Mouse (Mus musculus) induced T-regulatory cell, adult 2 months (primary cell): ENCODE data around the gene Rfxank.

Source experiments
- DNase-seq: peaks from one replicate; pipeline ENCODE4 v3.0.0-alpha.2; 2012; ENCODE audit warnings: low read depth

Rfxank gene

DNA sequence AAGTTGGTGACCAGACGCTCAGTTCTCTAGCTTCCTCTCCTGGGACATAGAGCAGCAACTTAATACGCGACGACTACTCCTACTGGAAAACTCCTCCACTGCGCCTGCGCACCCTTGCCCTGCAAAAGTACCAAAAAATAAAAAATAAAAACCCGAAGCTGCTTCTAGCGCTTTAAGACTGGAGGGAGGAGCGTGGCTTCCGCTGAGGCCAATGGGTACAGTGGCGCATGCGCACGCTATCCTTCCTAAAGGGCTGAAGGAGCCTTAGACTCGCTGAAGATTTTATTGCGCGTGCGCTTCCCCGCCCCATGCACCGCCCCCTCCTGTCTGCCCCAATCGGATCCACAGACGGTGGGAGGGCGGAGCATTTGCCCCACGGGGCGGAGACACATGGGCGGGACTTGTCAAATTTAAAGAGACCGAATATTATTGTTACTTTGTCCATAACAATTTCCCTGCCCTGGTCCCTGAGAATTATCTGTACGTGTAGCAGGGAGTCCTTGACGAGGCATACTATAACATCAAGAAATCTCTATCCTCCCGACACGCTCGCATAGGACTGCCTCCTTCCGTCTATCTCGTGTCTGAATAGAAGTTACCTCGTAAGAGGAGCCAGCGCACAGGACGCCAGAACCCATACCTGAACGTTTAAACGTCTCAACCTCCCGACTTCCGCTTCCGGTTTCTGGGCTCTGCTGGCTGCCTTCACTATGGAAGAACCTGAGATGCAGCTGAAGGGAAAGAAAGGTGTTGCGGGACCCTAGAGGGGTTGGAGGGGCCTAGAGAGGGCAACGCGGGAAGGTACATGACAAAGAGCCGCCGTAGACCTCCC is at the start of gene Rfxank, which contains the start of the genes Borcs8 and Mef2b:
Rfxank (minus strand) TSS at position 129 of the 832 bp plus-strand sequence.
Borcs8 (plus strand) TSS at position 474 of the 832 bp plus-strand sequence.
Mef2b (plus strand) TSS at position 686 of the 832 bp plus-strand sequence.
- DNase-seq = peak; percentile 100

DNA sequence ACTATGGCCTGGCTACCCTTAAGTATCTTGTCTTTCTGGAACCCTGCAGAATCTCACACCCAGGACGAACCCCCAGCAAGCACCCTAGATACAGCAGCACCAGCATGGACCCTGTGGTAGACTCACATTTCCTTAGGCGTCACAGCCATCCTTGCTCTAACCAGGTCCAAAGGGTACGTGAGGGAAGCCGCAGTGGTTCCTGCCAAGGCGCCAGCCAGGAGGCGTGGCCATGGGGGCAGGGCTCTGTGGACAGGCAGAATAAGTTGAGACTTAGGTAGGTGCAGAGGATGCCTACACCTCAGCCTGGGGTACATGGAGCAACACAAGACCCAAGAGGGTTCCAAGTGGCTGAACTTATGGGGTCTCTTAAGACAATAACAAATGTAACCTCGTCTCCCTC is 49.8 kb upstream of the Rfxank start:
- no peak for DNase-seq

DNA sequence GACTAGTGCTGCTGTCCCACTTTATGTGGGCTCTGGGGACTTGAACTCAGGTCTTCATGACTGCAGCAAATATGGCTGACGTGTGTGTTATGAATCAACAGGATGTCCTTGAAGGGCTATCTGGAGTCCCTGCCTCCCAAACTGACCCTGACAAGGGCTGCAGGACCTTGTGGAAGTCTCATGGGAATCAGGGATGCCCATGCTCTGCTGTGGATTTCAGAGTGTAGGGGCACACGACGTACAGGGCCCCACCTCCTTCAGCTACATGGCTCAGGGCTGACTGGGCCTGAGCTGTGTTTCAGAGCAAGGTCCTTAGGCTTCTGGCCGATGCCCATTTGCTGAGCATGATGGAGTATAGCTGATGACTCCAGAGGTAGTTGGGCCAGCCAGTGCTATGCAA is 44.2 kb upstream of the Rfxank start:
- DNase-seq = no peak

DNA sequence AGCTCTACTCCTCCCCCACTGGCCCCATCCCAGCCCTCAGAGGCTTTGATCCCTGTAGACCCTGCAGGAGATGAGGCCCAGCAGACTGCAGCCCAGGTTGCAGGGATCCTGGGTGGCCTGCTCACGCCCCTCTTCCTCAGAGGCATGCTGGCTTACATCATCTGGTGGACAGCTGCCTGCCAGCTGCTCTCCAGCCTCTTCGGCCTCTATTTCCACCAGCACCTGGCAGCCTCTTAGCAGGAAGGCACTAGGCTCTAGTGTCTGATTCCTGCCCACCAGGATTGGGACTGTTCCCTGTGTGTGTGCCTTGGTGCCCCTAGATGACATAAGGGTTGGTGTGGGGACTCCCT is 42.9 kb upstream of the Rfxank start:
- no peak for DNase-seq

DNA sequence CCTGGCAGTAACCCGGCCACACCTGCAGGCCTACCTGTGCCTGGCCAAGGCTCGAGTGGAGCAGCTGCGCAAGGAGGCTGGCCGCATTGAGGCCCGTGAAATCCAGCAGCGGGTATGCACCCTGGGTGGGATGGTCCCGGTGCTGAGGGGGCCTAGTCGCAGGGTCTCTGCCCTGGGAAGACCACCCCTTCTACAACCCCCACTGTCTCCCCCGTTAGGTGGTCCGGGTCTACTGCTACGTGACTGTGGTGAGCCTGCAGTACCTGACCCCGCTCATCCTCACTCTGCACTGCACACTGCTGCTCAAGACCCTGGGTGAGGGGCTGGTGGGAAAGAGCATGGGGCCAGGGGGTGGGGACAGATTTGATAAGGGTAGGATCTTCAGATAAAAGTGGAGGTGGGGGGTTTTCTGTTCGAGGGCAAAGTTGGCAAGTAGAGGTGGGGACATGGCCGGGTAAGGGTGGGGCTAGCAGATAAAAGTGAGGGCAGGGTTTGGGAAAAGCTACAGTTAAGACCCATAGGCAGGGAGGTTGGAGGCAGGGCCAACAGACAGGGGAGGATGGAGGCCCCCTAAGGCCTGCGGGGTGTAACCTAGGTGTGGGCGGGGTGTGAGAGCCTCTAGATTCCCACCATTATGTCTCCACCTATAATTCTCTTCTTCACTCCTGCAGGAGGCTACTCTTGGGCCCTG is 42.4 kb upstream of the Rfxank start:
- DNase-seq = no peak

DNA sequence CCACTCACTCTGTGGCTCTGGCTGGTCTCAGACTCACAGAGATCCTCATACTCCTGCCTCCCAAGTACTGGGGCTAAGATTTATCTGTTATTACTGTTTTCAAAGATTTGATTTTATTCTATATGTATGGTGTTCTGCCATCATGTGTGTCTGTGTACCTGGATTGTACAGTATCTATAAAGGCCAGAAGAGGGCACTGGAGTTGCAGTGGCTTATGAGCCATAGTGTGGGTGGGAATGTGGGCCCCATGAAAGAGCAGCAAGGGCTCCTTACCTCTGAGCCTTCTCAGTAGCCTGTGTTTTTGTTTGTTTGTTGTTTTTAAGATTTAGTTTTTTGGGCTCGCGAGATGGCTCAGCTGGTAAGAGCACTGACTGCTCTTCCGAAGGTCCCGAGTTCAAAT is 40.1 kb upstream of the Rfxank start:
- DNase-seq = peak; percentile 33

DNA sequence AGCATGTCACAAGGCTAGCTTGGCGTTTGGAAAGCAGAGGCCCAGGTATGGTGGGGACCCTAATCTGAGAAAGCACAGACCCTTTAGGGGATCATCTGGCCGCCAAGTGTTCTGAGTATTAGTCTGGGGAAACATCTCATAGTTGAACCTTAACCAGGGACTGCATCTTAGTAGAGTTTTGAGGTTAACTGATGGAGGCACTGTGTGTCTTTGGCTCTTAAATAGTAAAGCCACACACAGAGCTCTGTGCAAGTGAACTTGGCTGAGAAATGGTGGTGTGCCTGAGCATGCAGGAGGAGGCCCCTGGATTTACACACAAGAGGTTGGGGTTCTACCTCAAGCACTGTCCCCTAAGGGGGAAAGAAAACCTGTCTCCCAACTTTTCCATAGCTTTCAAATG is 39.3 kb upstream of the Rfxank start:
- DNase-seq = no peak

DNA sequence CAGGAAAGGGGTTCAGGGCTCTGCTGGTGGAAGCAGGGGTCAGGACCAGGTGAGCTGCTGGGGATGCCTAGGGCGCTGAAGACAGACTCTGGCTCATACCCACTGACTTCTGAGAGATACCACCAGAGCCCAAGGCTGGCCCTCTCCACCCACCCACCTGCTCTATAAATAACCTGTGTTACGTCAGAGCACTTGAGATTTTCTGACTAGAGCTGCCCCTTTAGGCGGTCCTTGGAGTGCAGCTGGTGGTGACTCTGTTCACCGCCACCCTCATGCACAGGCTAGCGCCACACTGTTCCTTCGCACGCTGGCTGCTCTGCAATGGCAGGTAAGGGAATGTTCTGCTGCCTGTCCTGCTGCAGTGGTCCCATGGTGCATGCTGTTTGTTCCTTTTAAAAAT is 35.1 kb upstream of the Rfxank start:
- no peak for DNase-seq

DNA sequence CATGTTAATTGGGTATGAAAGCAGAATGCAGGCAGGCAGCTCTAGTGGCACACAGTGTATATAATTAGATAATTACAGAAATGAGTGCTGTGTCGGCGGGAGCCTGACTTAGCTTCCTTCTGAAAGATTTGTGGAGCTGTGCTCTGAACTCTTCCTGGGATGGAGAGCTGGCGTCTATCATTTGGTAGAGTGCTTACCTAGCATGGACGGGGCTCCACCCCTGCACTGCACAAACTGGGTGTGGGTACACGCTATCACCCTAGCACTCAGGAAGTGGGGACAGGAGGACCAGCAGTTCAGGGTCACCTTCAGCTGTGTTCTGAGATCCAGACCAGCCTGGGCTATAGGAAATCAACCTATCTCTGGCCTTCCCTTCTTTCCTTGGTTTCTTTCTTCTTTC is 34.4 kb upstream of the Rfxank start:
- no peak for DNase-seq

DNA sequence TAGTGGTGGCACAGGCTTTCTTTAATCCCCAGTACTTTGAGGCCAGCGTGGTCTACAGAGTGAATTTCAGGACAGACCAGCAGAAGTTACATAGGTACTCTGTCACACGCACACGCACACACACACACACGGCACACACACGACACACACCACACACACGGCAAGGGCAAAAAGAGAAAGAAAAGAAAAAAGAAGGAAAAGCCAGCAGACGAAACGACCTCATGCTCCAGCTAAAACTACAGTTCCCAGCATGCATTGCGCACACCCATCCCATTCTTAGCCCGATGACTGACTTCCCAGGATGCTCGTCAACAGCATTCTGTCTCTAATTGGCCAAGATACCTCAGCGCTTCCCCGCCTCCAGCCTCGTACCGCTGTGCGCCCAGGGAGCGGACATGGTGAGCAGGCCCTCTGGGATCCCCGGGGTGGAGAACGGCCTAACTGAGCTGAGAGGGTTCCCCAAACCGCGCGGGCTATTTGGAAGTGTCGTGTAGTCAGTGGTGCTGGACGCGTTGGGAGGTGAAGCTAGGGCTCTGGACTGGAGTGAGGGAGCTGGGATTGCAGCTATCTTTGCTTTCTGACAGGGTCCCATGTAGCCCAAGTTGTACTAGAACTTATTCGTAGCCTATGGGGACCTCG is 33.2 kb upstream of the Rfxank start, which contains the start of gene Tmem161a:
Tmem161a (plus strand) TSS at position 314 of the 639 bp plus-strand sequence.
- peak; percentile 96 for DNase-seq

DNA sequence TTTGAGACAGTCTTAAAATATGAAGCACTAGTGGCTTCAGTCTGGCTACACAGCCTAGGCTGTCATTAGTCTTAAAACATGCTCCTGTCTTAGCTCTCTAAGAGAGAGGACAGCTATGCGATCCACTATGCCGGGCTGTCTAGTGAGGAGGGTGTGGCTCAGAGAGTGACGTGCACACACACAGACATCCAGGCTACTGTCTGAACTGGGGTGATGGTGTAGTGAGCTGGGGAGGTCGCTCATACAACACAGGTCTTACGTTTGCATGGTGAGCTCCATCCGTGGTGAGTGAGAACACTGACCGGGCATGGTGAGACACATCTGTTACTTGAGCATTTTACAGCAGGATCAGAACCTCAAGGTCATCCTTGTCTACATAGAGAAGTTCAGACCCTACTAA is 32.3 kb upstream of the Rfxank start:
- no peak for DNase-seq

DNA sequence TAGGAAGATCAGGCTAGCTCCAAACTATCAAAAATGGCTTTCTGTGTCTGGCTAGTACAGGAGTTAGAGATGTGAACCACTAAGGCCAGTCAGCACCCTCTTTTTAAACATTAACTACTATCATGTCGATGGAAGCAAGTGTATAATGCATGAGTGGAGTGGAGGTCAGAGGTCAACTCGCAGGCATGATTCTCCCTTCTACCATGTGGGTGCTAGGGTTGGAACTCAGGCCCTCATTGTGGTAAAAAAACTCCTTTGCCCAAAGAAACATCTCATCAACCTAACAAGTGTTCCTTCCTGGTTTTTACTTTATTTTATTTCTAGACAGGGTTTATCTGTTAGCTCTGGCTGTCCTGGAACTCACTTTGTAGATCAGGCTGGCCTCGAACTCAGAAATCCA is 31.8 kb upstream of the Rfxank start:
- no peak for DNase-seq

DNA sequence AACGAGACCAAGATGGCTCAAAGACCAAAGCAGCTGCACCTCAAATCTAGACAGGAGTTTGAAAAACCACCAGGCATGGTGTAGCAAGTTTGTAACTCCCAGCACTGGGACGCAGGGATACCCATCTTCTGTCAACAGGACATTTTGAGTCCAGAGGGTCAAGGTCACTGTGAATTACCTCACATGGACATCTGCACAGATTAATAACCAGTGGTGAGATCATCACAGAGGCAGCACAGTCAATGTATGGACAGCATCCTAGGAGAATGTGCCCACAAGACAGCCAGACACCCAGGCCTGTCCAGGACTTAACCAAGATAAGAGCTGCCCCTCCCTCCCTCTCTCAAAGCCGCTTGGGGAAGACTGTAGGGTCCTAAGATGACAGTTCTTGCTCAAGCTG is 31.2 kb upstream of the Rfxank start:
- DNase-seq = no peak

DNA sequence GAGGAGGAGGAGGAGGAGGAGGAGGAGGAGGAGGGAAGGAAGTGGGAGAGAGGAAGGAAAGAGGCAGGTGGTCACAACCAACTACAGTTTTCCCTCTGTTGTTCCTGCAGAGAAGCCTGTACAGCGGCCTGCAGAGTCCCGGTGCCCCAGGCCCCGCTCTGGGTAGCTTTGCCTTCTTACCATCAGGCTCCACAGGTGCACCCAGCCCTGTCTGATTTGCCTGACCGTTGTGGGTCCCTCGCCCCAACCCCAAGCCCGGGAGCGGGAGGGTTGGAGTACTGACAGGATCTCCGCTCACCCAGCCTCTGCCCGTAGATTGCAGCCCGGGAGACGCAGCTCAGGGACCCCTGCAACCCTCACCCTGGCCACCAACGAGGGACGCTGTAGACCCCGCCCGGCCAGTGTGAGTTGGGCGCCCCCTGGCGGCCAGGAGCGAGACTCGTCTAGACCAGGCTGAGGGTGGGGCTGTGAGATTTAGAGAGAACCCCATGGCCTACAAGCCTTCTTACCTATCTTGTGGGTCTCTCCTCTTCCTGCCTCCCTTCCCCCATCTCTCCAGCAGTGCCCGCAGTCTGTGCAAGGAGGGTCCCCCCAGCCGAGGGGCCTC is 27.7 kb upstream of the Rfxank start:
- peak; percentile 88 for DNase-seq

DNA sequence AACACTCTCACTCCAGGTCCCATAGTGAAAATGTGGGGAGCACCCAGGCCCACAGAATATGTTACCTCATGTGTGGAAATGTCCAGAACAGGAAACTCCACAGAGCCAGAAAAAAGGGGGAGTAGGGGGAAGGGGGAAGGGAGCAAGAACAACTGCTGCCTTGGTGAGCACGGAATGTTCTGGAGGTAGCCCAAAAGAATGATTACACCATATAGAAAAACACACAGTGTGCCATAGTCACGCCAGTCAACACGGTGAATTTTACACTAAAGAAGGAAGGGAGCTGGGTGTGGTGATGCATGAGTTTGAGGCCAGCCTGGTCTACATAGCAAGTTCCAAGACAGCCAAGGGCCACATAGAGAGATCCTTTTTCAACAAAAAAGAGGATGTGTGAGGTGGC is 24.4 kb upstream of the Rfxank start:
- DNase-seq = no peak

DNA sequence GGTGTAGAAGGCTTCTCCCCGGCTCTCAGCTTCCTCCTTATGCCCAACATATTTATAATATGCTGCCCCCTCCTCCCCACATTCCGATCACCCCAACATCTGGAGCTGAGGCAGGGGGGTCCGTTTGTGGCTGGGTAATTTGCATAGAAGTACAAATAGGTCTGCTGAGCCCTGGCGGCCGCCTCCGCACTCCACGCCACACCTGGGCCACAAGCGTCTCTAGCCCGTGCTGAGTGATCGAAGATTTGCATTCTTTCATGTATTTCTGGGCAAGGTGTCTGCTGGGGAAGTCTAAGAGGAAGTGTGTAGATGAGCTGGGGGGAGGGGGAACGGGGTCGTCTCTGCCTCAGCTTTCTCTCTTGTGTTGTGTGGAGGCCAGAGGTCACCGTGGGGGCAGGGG is 21.1 kb upstream of the Rfxank start:
- DNase-seq = peak; percentile 51

DNA sequence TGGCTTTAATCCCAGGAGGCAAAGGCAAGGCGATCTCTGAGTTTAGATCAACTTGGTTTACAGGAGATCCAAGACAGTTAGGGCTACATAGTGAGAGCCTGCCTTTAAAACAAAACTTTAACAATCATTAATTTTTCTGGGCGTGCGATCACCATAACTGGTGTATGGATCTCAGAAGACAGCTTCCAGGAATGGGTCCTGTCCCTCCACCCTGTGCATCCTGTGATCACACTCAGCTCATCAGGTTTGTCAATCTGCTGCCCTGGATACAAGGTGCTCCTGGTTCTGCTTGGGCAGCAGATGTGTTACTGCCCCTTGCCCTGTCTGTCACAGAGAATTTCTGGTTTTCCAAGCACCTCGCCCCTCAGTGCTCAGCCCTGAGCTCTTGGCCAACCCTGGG is 20.3 kb upstream of the Rfxank start:
- DNase-seq = no peak

DNA sequence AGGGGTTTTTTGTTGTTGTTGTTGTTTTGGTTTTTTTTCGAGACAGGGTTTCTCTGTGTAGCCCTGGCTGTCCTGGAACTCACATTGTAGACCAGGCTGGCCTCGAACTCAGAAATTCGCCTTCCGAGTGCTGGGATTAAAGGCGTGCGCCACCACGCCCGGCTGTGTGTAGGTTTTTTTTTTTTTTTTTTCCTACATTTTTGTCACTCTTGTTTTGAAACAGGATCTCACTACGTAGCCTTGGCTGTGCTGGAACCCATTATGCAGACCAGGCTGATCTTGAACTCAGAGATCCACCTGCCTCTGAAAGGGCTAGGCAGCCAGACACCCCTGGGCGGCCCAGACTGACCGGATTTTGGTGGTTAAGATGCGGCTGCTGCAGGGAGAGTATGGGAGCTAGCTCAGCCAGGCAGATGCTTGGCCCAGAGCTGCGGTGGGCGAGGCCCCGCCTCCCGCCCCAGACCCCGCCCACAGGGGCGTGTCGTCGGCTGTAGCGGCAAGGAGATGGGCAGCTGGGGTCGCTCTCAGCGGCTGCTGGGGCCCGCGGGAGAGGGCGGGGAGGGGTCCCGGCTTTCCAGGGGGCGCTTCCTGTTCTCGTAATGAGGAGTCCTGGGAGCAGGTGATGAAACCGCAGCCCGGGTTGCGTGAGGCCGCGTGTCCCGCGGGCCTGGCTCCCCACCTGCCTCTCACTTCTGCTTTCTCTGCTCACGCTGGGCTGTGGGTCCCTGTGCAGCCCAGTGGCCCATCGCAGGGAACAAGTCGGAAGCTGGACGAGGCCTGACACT is 19.3 kb upstream of the Rfxank start:
- peak; percentile 88 for DNase-seq

DNA sequence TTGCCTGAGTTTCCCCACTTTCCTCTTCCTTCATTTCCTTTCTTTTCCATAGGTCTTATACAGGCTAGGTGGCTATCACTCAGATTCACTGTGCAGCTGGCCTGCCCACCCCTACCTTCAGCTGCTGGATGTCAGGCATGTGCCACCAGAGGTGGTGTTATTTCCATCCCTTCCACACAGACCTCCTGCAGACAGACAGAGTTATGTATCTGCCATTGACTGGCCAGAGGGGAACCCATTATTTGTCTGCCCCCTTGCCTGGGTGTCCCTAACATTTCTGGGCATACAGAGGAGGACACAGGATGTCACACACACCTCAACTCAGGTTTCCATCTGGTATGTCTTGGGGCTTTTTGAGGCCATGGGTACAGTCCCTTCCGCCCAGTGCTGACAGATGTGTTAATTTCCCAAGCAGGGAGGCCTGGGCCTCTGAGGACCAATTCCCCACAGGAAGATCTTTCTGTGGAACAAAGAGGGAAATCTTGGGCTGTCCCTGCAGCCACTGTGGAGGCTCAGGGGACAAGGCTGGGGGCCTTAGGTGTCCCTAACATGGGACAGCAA is 18.4 kb upstream of the Rfxank start:
- no peak for DNase-seq

DNA sequence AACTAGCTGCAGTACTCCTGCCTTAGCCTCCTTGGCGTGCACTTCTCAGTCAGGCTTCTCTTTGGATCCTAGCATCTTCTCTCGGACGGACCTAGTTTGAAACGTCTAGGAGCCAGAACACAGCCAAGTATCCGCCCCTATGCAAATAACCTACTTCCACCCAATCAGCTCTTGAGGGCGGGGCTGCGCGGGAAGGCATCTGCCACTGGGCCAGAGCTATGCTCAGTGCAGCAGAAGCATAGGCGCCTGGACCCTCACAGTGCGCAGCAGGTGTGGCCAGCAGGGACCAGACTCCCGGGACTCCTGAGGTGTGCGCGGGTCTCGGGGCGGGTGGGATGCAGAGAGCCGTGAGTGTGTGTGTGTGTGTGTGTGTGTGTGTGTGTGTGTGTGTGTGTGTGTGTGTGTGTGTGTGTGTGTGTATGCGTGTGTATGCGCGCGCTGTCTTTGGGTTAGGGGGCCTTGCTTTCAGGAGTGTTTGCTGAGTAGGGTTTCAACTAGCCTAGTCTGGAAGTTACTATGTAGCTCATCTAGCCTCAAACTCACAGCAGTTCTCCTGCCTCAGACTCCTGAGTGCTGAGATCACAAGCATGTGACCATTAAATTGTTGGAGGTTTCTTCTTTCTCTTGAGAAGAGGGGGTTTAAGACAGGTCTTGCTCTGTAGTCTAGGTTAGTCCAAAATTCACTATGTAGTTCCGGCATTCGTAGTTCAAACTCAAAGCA is 13.7 kb upstream of the Rfxank start:
- peak; percentile 87 for DNase-seq

DNA sequence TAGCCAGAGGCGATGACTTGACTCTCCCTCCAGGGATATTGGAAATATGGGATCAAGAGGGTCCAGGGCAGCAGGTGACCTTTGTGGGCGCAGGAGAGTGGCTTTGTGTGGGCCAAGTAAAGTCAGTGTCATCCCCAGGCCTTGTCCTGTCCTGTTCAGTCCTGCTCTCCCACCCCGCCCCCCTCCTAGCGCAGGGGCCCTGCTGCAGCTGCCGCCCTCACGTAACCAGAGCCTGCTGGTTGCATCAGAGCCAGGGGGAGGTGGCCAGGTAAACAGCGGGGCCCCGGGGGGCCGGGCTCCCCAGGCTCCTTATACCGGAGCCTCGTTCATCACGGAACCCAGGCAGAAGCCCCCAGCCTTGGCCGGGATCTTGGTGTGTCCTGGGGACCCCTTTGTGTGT is 11.2 kb upstream of the Rfxank start:
- no peak for DNase-seq
